Mouse (Mus musculus) embryonic facial prominence, embryonic 13.5 days (tissue): ENCODE results near the gene Sec24a. TPM values are rescaled to one million over a fixed set of nuclear protein-coding genes. Genes with fewer than 3 reads are reported as not detected.
"Not testable (repeated sequence)": the region's sequence is repeated elsewhere in the genome, so short reads cannot be mapped to it uniquely, and the experiment has no call there.

Experiments used
- ATAC-seq: fragments of 200-750 bp; cut with Nextera tagmentation; 2 replicates; pipeline ENCODE4 v1.8.0; 2017; ENCODE audit warnings: low read depth; ENCODE audit not compliant: insufficient number of reproducible peaks, insufficient read depth, low FRiP score, low TSS enrichment
- H3K27ac ChIP-seq: fragments of 300-500 bp; sonication (generic); 2 replicates; pipeline ENCODE4 v1.5.1; 2015; ENCODE audit warnings: moderate library complexity, mild to moderate bottlenecking, inconsistent platforms
- H3K27me3 ChIP-seq: fragments of 300-500 bp; sonication (generic); 2 replicates; pipeline ENCODE4 v1.6.1; 2015; ENCODE audit warnings: mild to moderate bottlenecking, inconsistent platforms
- H3K36me3 ChIP-seq: fragments of 300-500 bp; sonication (generic); 2 replicates; pipeline ENCODE4 v1.6.1; 2015; ENCODE audit warnings: mild to moderate bottlenecking, inconsistent platforms
- H3K4me1 ChIP-seq: fragments of 300-500 bp; sonication (generic); 2 replicates; pipeline ENCODE4 v1.6.1; 2015; ENCODE audit warnings: inconsistent platforms
- H3K4me2 ChIP-seq: fragments of 300-500 bp; sonication (generic); 2 replicates; pipeline ENCODE4 v1.6.1; 2015; ENCODE audit warnings: moderate library complexity, mild to moderate bottlenecking, inconsistent platforms
- H3K4me3 ChIP-seq: fragments of 300-500 bp; sonication (generic); 2 replicates; pipeline ENCODE4 v1.5.1; 2015; ENCODE audit warnings: mild to moderate bottlenecking, inconsistent platforms
- H3K9ac ChIP-seq: fragments of 300-500 bp; sonication (generic); 2 replicates; pipeline ENCODE4 v1.6.1; 2015; ENCODE audit warnings: mild to moderate bottlenecking, inconsistent platforms
- H3K9me3 ChIP-seq: fragments of 300-500 bp; sonication (generic); 2 replicates; pipeline ENCODE4 v1.6.1; 2016; ENCODE audit warnings: inconsistent platforms
- WGBS: fragments of 180-500 bp; shearing (Covaris S2); methylation state at CpG from one replicate; pipeline ENCODE4 v1.1.7; 2015; ENCODE audit warnings: mixed read lengths; 5-methylcytosine and 5-hydroxymethylcytosine counted together
- polyA plus RNA-seq: library from polyadenylated mRNA; unstranded; fragments of >200 nt; fragmentation: Nextera tagmentation; extraction: Ambion mirVana; gene quantifications from 2 replicates; pipeline ENCODE4 v1.2.1, GENCODE M21; 2015

Gene Sec24a
- polyA plus RNA-seq: 15.3 and 18.3 TPM in 2 replicates

- Histone ChIP-seq H3K4me2 (peak within 1 kb of the TSS; percentile 90), H3K27me3 (peaks cover 5% of the 10 kb centered on the region; the same call in 1 of the 2 replicates), H3K27ac (no peak within 1 kb of the TSS), H3K36me3 (no peaks in the 10 kb centered on the region), H3K4me1 (peaks cover 12% of the 10 kb centered on the region), H3K9ac (peak within 1 kb of the TSS; percentile 89), H3K9me3 (no peaks in the 10 kb centered on the region), H3K4me3 (peak within 1 kb of the TSS; percentile 95)
- ATAC-seq: peak; percentile 71
- WGBS: 2% methylated on average over 30 of the region's 30 CpGs
Observed at GRCm38 (mm10) chr11:51763213-51763907, at the start of gene Sec24a, which contains the start of gene Sar1b. TSS of gene Sec24a (minus strand) at chr11:51763634. TSS of gene Sar1b (plus strand) at chr11:51763687.

- 90% methylated on average over 8 of the region's 8 CpGs for WGBS
- no peaks in the 10 kb centered on the region; the same call in 1 of the 2 replicates for H3K4me1 ChIP-seq
- no peak overlapping the region for H3K9ac ChIP-seq
- no peaks in the 10 kb centered on the region for H3K27me3 ChIP-seq
- no peak for ATAC-seq
- H3K9me3 ChIP-seq: no peaks in the 10 kb centered on the region
- H3K36me3 ChIP-seq: peaks cover 42% of the 10 kb centered on the region
- H3K4me3 ChIP-seq: no peak overlapping the region
- no peak overlapping the region for H3K27ac ChIP-seq
- no peak overlapping the region for H3K4me2 ChIP-seq
Observed at GRCm38 (mm10) chr11:51812022-51812546, 48.6 kb upstream of the Sec24a start.

- H3K27ac ChIP-seq: no peak overlapping the region
- no peak overlapping the region for H3K9ac ChIP-seq
- H3K27me3 ChIP-seq: no peaks in the 10 kb centered on the region
- no peak for ATAC-seq
- no peak overlapping the region for H3K4me3 ChIP-seq
- WGBS: 75% methylated on average over 4 of the region's 4 CpGs
- no peaks in the 10 kb centered on the region; the same call in 1 of the 2 replicates for H3K4me1 ChIP-seq
- peaks cover 33% of the 10 kb centered on the region for H3K36me3 ChIP-seq
- no peaks in the 10 kb centered on the region for H3K9me3 ChIP-seq
- H3K4me2 ChIP-seq: no peak overlapping the region
Observed at GRCm38 (mm10) chr11:51811230-51811629, 47.8 kb upstream of the Sec24a start.

GRCm38 (mm10) chr11:51809632-51810224 lies 46.3 kb upstream of the Sec24a start:
- ATAC-seq: no peak
- Histone ChIP-seq H3K4me1 (peaks cover 5% of the 10 kb centered on the region), H3K4me3 (no peak overlapping the region), H3K9ac (no peak overlapping the region), H3K36me3 (peaks cover 18% of the 10 kb centered on the region), H3K27me3 (no peaks in the 10 kb centered on the region), H3K9me3 (no peaks in the 10 kb centered on the region), H3K27ac (no peak overlapping the region), H3K4me2 (no peak overlapping the region)
- 62% methylated on average over 6 of the region's 6 CpGs for WGBS

- no peak for ATAC-seq
Observed at GRCm38 (mm10) chr11:51807108-51807879, 43.9 kb upstream of the Sec24a start.

GRCm38 (mm10) chr11:51805221-51805981 lies 42.0 kb upstream of the Sec24a start:
- H3K9ac ChIP-seq: peak overlapping the region; percentile 68
- WGBS: 14% methylated on average over 17 of the region's 17 CpGs
- H3K27ac ChIP-seq: peak overlapping the region; percentile 73

More at GRCm38 (mm10) chr11:51807108-51807879, 43.9 kb upstream of the Sec24a start:
- Histone ChIP-seq H3K36me3 (no peaks in the 10 kb centered on the region), H3K27ac (no peak overlapping the region), H3K9me3 (no peaks in the 10 kb centered on the region), H3K27me3 (no peaks in the 10 kb centered on the region), H3K4me2 (no peak overlapping the region), H3K4me3 (no peak overlapping the region), H3K9ac (no peak overlapping the region), H3K4me1 (peaks cover 5% of the 10 kb centered on the region)
- WGBS: 37% methylated on average over 13 of the region's 13 CpGs

GRCm38 (mm10) chr11:51800634-51801325 lies 37.3 kb upstream of the Sec24a start:
- no peaks in the 10 kb centered on the region for H3K9me3 ChIP-seq
- no peaks in the 10 kb centered on the region for H3K27me3 ChIP-seq
- H3K4me2 ChIP-seq: no peak overlapping the region
- 42% methylated on average over 8 of the region's 8 CpGs for WGBS
- no peak for ATAC-seq
- peaks cover 9% of the 10 kb centered on the region for H3K4me1 ChIP-seq
- no peak overlapping the region for H3K4me3 ChIP-seq
- no peak overlapping the region for H3K27ac ChIP-seq
- H3K9ac ChIP-seq: no peak overlapping the region
- H3K36me3 ChIP-seq: no peaks in the 10 kb centered on the region

More at GRCm38 (mm10) chr11:51805221-51805981, 42.0 kb upstream of the Sec24a start:
- Histone ChIP-seq H3K4me1 (peaks cover 10% of the 10 kb centered on the region), H3K27me3 (no peaks in the 10 kb centered on the region), H3K9me3 (no peaks in the 10 kb centered on the region), H3K36me3 (no peaks in the 10 kb centered on the region), H3K4me2 (peak overlapping the region; percentile 74), H3K4me3 (peak overlapping the region; percentile 52)
- peak; percentile 56; the same call in 1 of the 2 replicates for ATAC-seq

GRCm38 (mm10) chr11:51796272-51796671 lies 32.8 kb upstream of the Sec24a start:
- no peak overlapping the region for H3K4me2 ChIP-seq
- H3K36me3 ChIP-seq: peaks cover 15% of the 10 kb centered on the region
- no peak overlapping the region for H3K4me3 ChIP-seq
- 81% methylated on average over 4 of the region's 4 CpGs for WGBS
- no peak for ATAC-seq
- peaks cover 5% of the 10 kb centered on the region; the same call in 1 of the 2 replicates for H3K4me1 ChIP-seq
- H3K27ac ChIP-seq: no peak overlapping the region
- H3K27me3 ChIP-seq: no peaks in the 10 kb centered on the region
- H3K9ac ChIP-seq: no peak overlapping the region
- H3K9me3 ChIP-seq: no peaks in the 10 kb centered on the region

- no peak overlapping the region for H3K4me3 ChIP-seq
- H3K27me3 ChIP-seq: no peaks in the 10 kb centered on the region
- WGBS: 94% methylated on average over 7 of the region's 7 CpGs
- H3K36me3 ChIP-seq: peaks cover 68% of the 10 kb centered on the region
- no peak for ATAC-seq
- no peaks in the 10 kb centered on the region for H3K9me3 ChIP-seq
- H3K4me2 ChIP-seq: no peak overlapping the region
- no peak overlapping the region for H3K9ac ChIP-seq
- H3K27ac ChIP-seq: no peak overlapping the region
- H3K4me1 ChIP-seq: no peaks in the 10 kb centered on the region
Observed at GRCm38 (mm10) chr11:51790662-51791061, 27.2 kb upstream of the Sec24a start.

- not testable (repeated sequence) for H3K27me3 ChIP-seq, H3K9ac ChIP-seq, H3K27ac ChIP-seq, H3K9me3 ChIP-seq, H3K4me1 ChIP-seq, ATAC-seq, H3K4me2 ChIP-seq, H3K4me3 ChIP-seq
- WGBS: 78% methylated on average over 4 of the region's 4 CpGs
- H3K36me3 ChIP-seq: peaks cover 74% of the 10 kb centered on the region
Observed at GRCm38 (mm10) chr11:51789735-51790134, 26.3 kb upstream of the Sec24a start.
